ENCODE assay signal across 8 mouse cellular contexts in genomic region chr16:11132839-11133238, GRCm38 (mm10). TPM values are rescaled to one million over a fixed set of nuclear protein-coding genes. Genes with fewer than 3 reads are reported as not detected.
DNase-seq lines count a peak whose midpoint lies in the region; ATAC-seq lines count a peak whose summit lies in the region.

No protein-coding gene starts in this region.

- no peak for DNase-seq in heart, embryonic 10.5 days (ENCODE audit: low spot score)
- DNase-seq in heart, adult 8-10 months (ENCODE audit: low spot score): no peak
- DNase-seq in NIH3T3 (ENCODE audit: low read depth): peak; percentile 25
- DNase-seq in mesoderm, embryonic 11.5 days (ENCODE audit: low read depth, low spot score): peak; percentile 67
- no peak for DNase-seq in spleen, adult 18-20 months
- no peak for DNase-seq in gastrocnemius, postnatal 10 days
- no peak for DNase-seq in right cerebral cortex, postnatal 14 days

- no peak overlapping the region for H3K27ac ChIP-seq in heart, embryonic 10.5 days
- no peak overlapping the region for H3K27ac ChIP-seq in hindbrain, embryonic 12.5 days

- H3K4me1 ChIP-seq in heart, embryonic 10.5 days: peaks cover 21% of the 10 kb centered on the region
- peaks cover 29% of the 10 kb centered on the region for H3K4me1 ChIP-seq in hindbrain, embryonic 12.5 days

- no peak for ATAC-seq in hindbrain, embryonic 12.5 days (ENCODE audit: low FRiP score)

- peaks cover 20% of the 10 kb centered on the region for H3K36me3 ChIP-seq in heart, embryonic 10.5 days
- H3K36me3 ChIP-seq in hindbrain, embryonic 12.5 days: peaks cover 21% of the 10 kb centered on the region

- 17% methylated on average over 2 of the region's 2 CpGs for WGBS in heart, embryonic 10.5 days
- WGBS in hindbrain, embryonic 12.5 days: 26% methylated on average over 2 of the region's 2 CpGs

- H3K4me3 ChIP-seq in heart, embryonic 10.5 days: peak overlapping the region; percentile 95
- H3K4me3 ChIP-seq in hindbrain, embryonic 12.5 days: peak overlapping the region; percentile 87

- H3K9me3 ChIP-seq in heart, embryonic 10.5 days: no peaks in the 10 kb centered on the region
- no peaks in the 10 kb centered on the region for H3K9me3 ChIP-seq in hindbrain, embryonic 12.5 days (replicated peaks)

- no peak overlapping the region; the same call in 1 of the 2 replicates for H3K9ac ChIP-seq in hindbrain, embryonic 12.5 days

- H3K27me3 ChIP-seq in heart, embryonic 10.5 days (ENCODE audit: insufficient read depth, poor library complexity, severe bottlenecking): no peaks in the 10 kb centered on the region
- H3K27me3 ChIP-seq in hindbrain, embryonic 12.5 days: no peaks in the 10 kb centered on the region

- peak overlapping the region; percentile 76 for H3K4me2 ChIP-seq in hindbrain, embryonic 12.5 days (replicated peaks)

RNA-seq across cellular contexts. Expression of gene Txndc11, which starts 1.6 kb away (rescaled TPM):
- polyA plus RNA-seq in heart, embryonic 10.5 days (2016; fragmentation: Nextera tagmentation; extraction: Ambion mirVana): 32.8 and 40.8 TPM in 2 replicates
- 10 to 100 TPM; 11.9 to 17.1 (median 12.5) TPM for total RNA-seq in heart, adult 8-10 months (2022)
- 34.6 and 37.6 TPM in 2 replicates for polyA plus RNA-seq in hindbrain, embryonic 12.5 days (2016; fragmentation: Nextera tagmentation; extraction: Ambion mirVana)
- 10 to 100 TPM in 1 of 2 experiments, 1 to 10 TPM in 1; 9.3 to 14.1 TPM for total RNA-seq in gastrocnemius, postnatal 10 days (2021)

RNA-seq across cellular contexts. Expression of gene Zc3h7a, which starts 43.4 kb away (rescaled TPM):
- 78.2 and 82.7 TPM in 2 replicates for polyA plus RNA-seq in heart, embryonic 10.5 days (2016; fragmentation: Nextera tagmentation; extraction: Ambion mirVana)
- 10 to 100 TPM; 17.9 to 24.5 (median 23.6) TPM for total RNA-seq in heart, adult 8-10 months (2022)
- 118 and 124 TPM in 2 replicates for polyA plus RNA-seq in hindbrain, embryonic 12.5 days (2016; fragmentation: Nextera tagmentation; extraction: Ambion mirVana)
- 10 to 100 TPM; 26.9 to 45.7 TPM for total RNA-seq in gastrocnemius, postnatal 10 days (2021)

Comparison
In these comparisons a context has a peak if more than half of its experiments do, and no peak if none do; other contexts are left out.
1. DNase-seq: peak in NIH3T3 (single experiment) and mesoderm, embryonic 11.5 days (single experiment); none in heart, embryonic 10.5 days (single experiment), heart, adult 8-10 months (single experiment), spleen, adult 18-20 months (0 of 2), gastrocnemius, postnatal 10 days (single experiment) and right cerebral cortex, postnatal 14 days (single experiment).